Mouse (Mus musculus) bone marrow macrophage, adult 2 months (primary cell): ENCODE measurements around the gene Clrn3.

Experiments
- CTCF ChIP-seq: IDR thresholded peaks from 2 replicates; pipeline ENCODE4 v1.5.1; 2012; ENCODE audit warnings: low read depth, mild to moderate bottlenecking, low read length, moderate library complexity
- POLR2A ChIP-seq: IDR thresholded peaks from 2 replicates; pipeline ENCODE4 v1.6.1; 2012; ENCODE audit warnings: mild to moderate bottlenecking, low read depth, low read length, borderline replicate concordance

DNA sequence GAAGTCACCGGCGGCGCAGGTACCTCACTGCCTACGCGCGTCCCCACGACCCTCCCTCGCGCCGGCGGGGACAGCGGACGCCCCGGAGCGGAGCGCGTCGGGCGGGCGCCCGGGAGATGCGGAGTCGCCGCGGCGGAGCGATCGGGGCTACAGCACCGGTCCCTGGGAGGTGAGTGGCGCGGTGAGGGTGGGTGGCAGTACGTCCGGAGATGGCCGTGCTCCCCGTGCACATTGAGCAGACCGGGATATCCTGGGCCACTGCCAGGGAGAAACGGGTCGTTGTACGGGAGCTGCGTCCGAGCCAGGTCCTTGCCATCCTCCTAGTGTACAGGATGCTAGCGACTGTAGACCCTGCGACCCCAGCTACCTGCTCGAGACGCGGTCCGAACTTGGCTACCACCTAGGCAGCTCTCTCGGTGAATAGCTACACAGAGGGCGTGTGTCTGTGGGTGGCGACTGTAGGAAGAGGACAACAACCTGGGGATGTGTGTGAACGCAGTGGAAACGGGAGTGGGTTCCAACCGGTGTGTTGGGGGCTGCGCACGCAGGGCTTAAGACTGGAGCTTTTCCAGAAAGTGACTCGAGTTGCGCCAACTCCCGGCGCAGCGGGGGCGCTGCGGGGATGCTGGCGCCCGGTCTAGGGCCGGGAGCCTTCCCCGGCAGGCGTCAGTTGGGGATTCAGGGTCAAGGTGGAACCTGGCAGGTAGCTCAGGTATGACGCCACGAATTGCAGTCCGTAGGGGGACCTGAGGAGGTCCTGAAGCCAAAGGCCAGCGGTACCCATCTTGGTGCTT is 9.7 kb upstream of the Clrn3 start:
- TF ChIP-seq POLR2A (no peak), CTCF (no peak)
